Mouse (Mus musculus) hindbrain, postnatal 0 days (tissue): ENCODE results near the gene Npy4r. TPM values are rescaled to one million over a fixed set of nuclear protein-coding genes. Genes with fewer than 3 reads are reported as not detected.

Experiments
- ATAC-seq: fragments of 200-750 bp; cut with Nextera tagmentation; 2 replicates; pipeline ENCODE4 v1.8.0; 2017; ENCODE audit warnings: mild to moderate bottlenecking, moderate TSS enrichment, moderate library complexity
- DNase-seq: peaks from one replicate; pipeline ENCODE4 v3.0.0-alpha.2; 2015; ENCODE audit warnings: low spot score
- H3K27ac ChIP-seq: fragments of 300-500 bp; sonication (generic); 2 replicates; pipeline ENCODE4 v1.5.1; 2014; ENCODE audit warnings: mild to moderate bottlenecking
- H3K27me3 ChIP-seq: fragments of 300-500 bp; sonication (generic); 2 replicates; pipeline ENCODE4 v1.6.1; 2014; ENCODE audit warnings: low read length, mixed read lengths; ENCODE audit not compliant: insufficient read depth
- H3K36me3 ChIP-seq: fragments of 300-500 bp; sonication (generic); 2 replicates; pipeline ENCODE4 v1.6.1; 2014; ENCODE audit warnings: low read length, mixed read lengths; ENCODE audit not compliant: insufficient read depth
- H3K4me1 ChIP-seq: fragments of 300-500 bp; sonication (generic); 2 replicates; pipeline ENCODE4 v1.6.1; 2014; ENCODE audit warnings: antibody characterized with exemption, low read length, mixed read lengths; ENCODE audit not compliant: insufficient read depth
- H3K4me2 ChIP-seq: fragments of 300-500 bp; sonication (generic); 2 replicates; pipeline ENCODE4 v1.6.1; 2014; ENCODE audit warnings: low read depth, mild to moderate bottlenecking, low read length, moderate library complexity, mixed read lengths
- H3K4me3 ChIP-seq: fragments of 300-500 bp; sonication (generic); 2 replicates; pipeline ENCODE4 v1.5.1; 2014; ENCODE audit warnings: low read length
- H3K9ac ChIP-seq: fragments of 300-500 bp; sonication (generic); replicated peaks from 2 replicates; pipeline ENCODE4 v1.6.1; 2014; ENCODE audit warnings: mild to moderate bottlenecking, low read length, moderate library complexity, mixed read lengths
- H3K9me3 ChIP-seq: fragments of 300-500 bp; sonication (generic); 2 replicates; pipeline ENCODE4 v1.6.1; 2016; ENCODE audit warnings: low read length, mixed read lengths
- CTCF ChIP-seq: IDR thresholded peaks from 2 replicates; pipeline ENCODE4 v1.5.1; 2016; ENCODE audit warnings: antibody characterized with exemption, control low read depth, low read depth
- WGBS: fragments of 180-500 bp; shearing (Covaris S2); extraction: QIAGEN DNeasy Blood & Tissue Kit; methylation state at CpG from one replicate; pipeline ENCODE4 v1.1.7; 2014; 5-methylcytosine and 5-hydroxymethylcytosine counted together
- polyA plus RNA-seq: library from polyadenylated mRNA; unstranded; fragments of >200 nt; fragmentation: Nextera tagmentation; extraction: Ambion mirVana; gene quantifications from 2 replicates; pipeline ENCODE4 v1.2.1, GENCODE M21; 2015
- total RNA-seq: library from RNA; depleted of rRNA; stranded (reverse); fragments of >200 nt; gene quantifications from 2 replicates; pipeline ENCODE4 v1.2.3, GENCODE M21; 2014

Gene Npy4r
- total and polyA plus RNA-seq, 2 experiments from 2014 or later, result 0.21 to 0.24 TPM

GRCm38 (mm10) chr14:34142915-34143314 lies 9.4 kb downstream of the Npy4r start:
- no peaks in the 10 kb centered on the region for H3K4me1 ChIP-seq
- ATAC-seq, result no peak
- 91% methylated on average over 10 of the region's 10 CpGs for WGBS

GRCm38 (mm10) chr14:34142316-34142715 lies 10.0 kb downstream of the Npy4r start:
- Histone ChIP-seq H3K9me3 (no peaks in the 10 kb centered on the region), H3K4me2 (no peak overlapping the region), H3K36me3 (no peaks in the 10 kb centered on the region), H3K4me1 (no peaks in the 10 kb centered on the region), H3K27ac (no peak overlapping the region), H3K4me3 (no peak overlapping the region), H3K9ac (no peak overlapping the region), H3K27me3 (no peaks in the 10 kb centered on the region)
- WGBS, result 92% methylated on average over 1 of the region's 1 CpGs
- TF ChIP-seq CTCF, result no peak
- ATAC-seq (no peak), DNase-seq (no peak)

More at GRCm38 (mm10) chr14:34142915-34143314, 9.4 kb downstream of the Npy4r start:
- no peak for TF ChIP-seq CTCF
- H3K9ac ChIP-seq, result no peak overlapping the region
- H3K36me3 ChIP-seq, result no peaks in the 10 kb centered on the region
- no peak overlapping the region for H3K4me3 ChIP-seq
- no peak overlapping the region for H3K4me2 ChIP-seq
- no peaks in the 10 kb centered on the region for H3K27me3 ChIP-seq
- no peak for DNase-seq
- H3K9me3 ChIP-seq, result no peaks in the 10 kb centered on the region
- H3K27ac ChIP-seq, result no peak overlapping the region

GRCm38 (mm10) chr14:34139671-34140664 lies 12.3 kb downstream of the Npy4r start:
- Histone ChIP-seq H3K27ac (no peak overlapping the region), H3K4me1 (no peaks in the 10 kb centered on the region), H3K36me3 (no peaks in the 10 kb centered on the region), H3K9ac (no peak overlapping the region), H3K4me3 (no peak overlapping the region), H3K9me3 (no peaks in the 10 kb centered on the region), H3K27me3 (no peaks in the 10 kb centered on the region), H3K4me2 (no peak overlapping the region)
- ATAC-seq (no peak), DNase-seq (no peak)
- WGBS, result 71% methylated on average over 15 of the region's 15 CpGs
- no peak for TF ChIP-seq CTCF

- TF ChIP-seq CTCF, result no peak
- Histone ChIP-seq H3K27me3 (no peaks in the 10 kb centered on the region), H3K36me3 (no peaks in the 10 kb centered on the region), H3K27ac (no peak overlapping the region), H3K4me1 (0 out of 2 replicates have a peak, but pooled peaks cover 7% of the 10 kb centered on the region), H3K9me3 (no peaks in the 10 kb centered on the region), H3K4me2 (no peak overlapping the region), H3K9ac (no peak overlapping the region), H3K4me3 (no peak overlapping the region)
- DNase-seq, result no peak
- ATAC-seq, result no peak
Measured at GRCm38 (mm10) chr14:34135391-34135790, 16.9 kb downstream of the Npy4r start.

GRCm38 (mm10) chr14:34131216-34131615 lies 21.1 kb downstream of the Npy4r start:
- Histone ChIP-seq H3K36me3 (no peaks in the 10 kb centered on the region), H3K9me3 (no peaks in the 10 kb centered on the region), H3K4me1 (0 out of 2 replicates have a peak, but pooled peaks cover 7% of the 10 kb centered on the region), H3K27me3 (no peaks in the 10 kb centered on the region), H3K4me2 (no peak overlapping the region), H3K9ac (no peak overlapping the region), H3K27ac (no peak overlapping the region), H3K4me3 (no peak overlapping the region)
- ATAC-seq (peak; percentile 27; the same call in 1 of the 2 replicates), DNase-seq (no peak)
- TF ChIP-seq CTCF, result no peak
- WGBS, result 62% methylated on average over 6 of the region's 6 CpGs

- 93% methylated on average over 4 of the region's 4 CpGs for WGBS
- H3K4me1 ChIP-seq, result no peaks in the 10 kb centered on the region
- no peak for TF ChIP-seq CTCF
- no peak overlapping the region for H3K4me2 ChIP-seq
- no peak overlapping the region for H3K27ac ChIP-seq
- no peak for ATAC-seq
- H3K36me3 ChIP-seq, result no peaks in the 10 kb centered on the region
- H3K4me3 ChIP-seq, result no peak overlapping the region
- H3K9me3 ChIP-seq, result no peaks in the 10 kb centered on the region
- H3K9ac ChIP-seq, result no peak overlapping the region
- H3K27me3 ChIP-seq, result no peaks in the 10 kb centered on the region; the same call in 1 of the 2 replicates
- DNase-seq, result no peak
Measured at GRCm38 (mm10) chr14:34121691-34122090, 30.6 kb downstream of the Npy4r start.

GRCm38 (mm10) chr14:34120923-34121351 lies 31.4 kb downstream of the Npy4r start:
- no peak for DNase-seq
- ATAC-seq, result no peak
- Histone ChIP-seq H3K27ac (no peak overlapping the region), H3K36me3 (no peaks in the 10 kb centered on the region), H3K27me3 (no peaks in the 10 kb centered on the region; the same call in 1 of the 2 replicates), H3K9me3 (no peaks in the 10 kb centered on the region), H3K4me1 (no peaks in the 10 kb centered on the region), H3K4me2 (no peak overlapping the region), H3K9ac (no peak overlapping the region), H3K4me3 (no peak overlapping the region)
- 87% methylated on average over 3 of the region's 3 CpGs for WGBS
- TF ChIP-seq CTCF, result no peak
